Comparison of ENCODE assay signal across 20 mouse cellular contexts in genomic region chr11:33139458-33140110, GRCm38 (mm10). TPM values are rescaled to one million over a fixed set of nuclear protein-coding genes. Genes with fewer than 3 reads are reported as not detected.
DNase-seq lines count a peak whose midpoint lies in the region.
"Had no signal": no experiment of that assay in that cellular context is flagged by ENCODE, and none has a peak within 500 bp of the region (broad histone marks: within the 10 kb centered on the region; RNA-seq: fewer than 3 reads in every experiment).

No protein-coding gene starts in this region.

- 73% methylated on average over 9 of the region's 9 CpGs for WGBS in heart, embryonic 10.5 days

- H3K4me3 ChIP-seq in heart, embryonic 10.5 days = no peak overlapping the region
- H3K4me3 ChIP-seq: embryonic facial prominence, embryonic 13.5 days; forebrain, embryonic 13.5 days; gastrocnemius, adult 2 months had no signal

- no peaks in the 10 kb centered on the region for H3K36me3 ChIP-seq in heart, embryonic 10.5 days
- H3K36me3 ChIP-seq: embryonic facial prominence, embryonic 13.5 days had no signal

- no peak overlapping the region for H3K27ac ChIP-seq in heart, embryonic 10.5 days
- H3K27ac ChIP-seq: embryonic facial prominence, embryonic 13.5 days; forebrain, embryonic 13.5 days; gastrocnemius, adult 2 months had no signal

- intact Hi-C loops in heart, postnatal 10 days (cut with DNase I) = no loop called here

- H3K27me3 ChIP-seq in heart, embryonic 10.5 days (ENCODE audit: insufficient read depth, poor library complexity, severe bottlenecking) = peaks cover 50% of the 10 kb centered on the region
- H3K27me3 ChIP-seq: CH12.LX, Patski had no signal

- peak; percentile 73 for DNase-seq in heart, embryonic 10.5 days (ENCODE audit: low spot score)
- no peak for DNase-seq in heart, postnatal 10 days
- peak; percentile 1 for DNase-seq in right cerebral cortex, postnatal 25 days
- DNase-seq in right cerebral cortex, postnatal 14 days = no peak
- DNase-seq in urinary bladder, postnatal 10 days (ENCODE audit: low spot score) = peak; percentile 6
- no peak for DNase-seq in urinary bladder, postnatal 25 days (ENCODE audit: low spot score)
- DNase-seq in cerebellum, postnatal 10 days = no peak
- DNase-seq: adrenal gland, postnatal 14 days; cerebellum, adult 11-12 months; cerebellum, adult 9-10 months; cerebellum, postnatal 36 days; gastrocnemius, adult 2 months; gastrocnemius, postnatal 25 days; heart, postnatal 14 days had no signal

- no peaks in the 10 kb centered on the region for H3K9me3 ChIP-seq in heart, embryonic 10.5 days
- H3K9me3 ChIP-seq: embryonic facial prominence, embryonic 13.5 days; forebrain, embryonic 13.5 days had no signal

- H3K4me1 ChIP-seq in heart, embryonic 10.5 days = peaks cover 34% of the 10 kb centered on the region

RNA-seq across cellular contexts. Expression of gene Fgf18, which starts 7.6 kb away (rescaled TPM):
- polyA plus RNA-seq in heart, embryonic 10.5 days (2016; fragmentation: Nextera tagmentation; extraction: Ambion mirVana) = 1.1 and 2.6 TPM in 2 replicates
- total RNA-seq in heart, postnatal 10 days (2021) = 1 to 10 TPM; 6.1 to 7.3 TPM
- total RNA-seq: CH12.LX; granulocyte monocyte progenitor cell, adult 5-6 weeks had no signal
- polyA plus RNA-seq: activated CD4-positive, CD25-positive, alpha-beta regulatory T cell, adult 4 months had no signal

RNA-seq across cellular contexts. Expression of gene Npm1, which starts 23.4 kb away (rescaled TPM):
- polyA plus RNA-seq in heart, embryonic 10.5 days (2016; fragmentation: Nextera tagmentation; extraction: Ambion mirVana) = 705 and 1,033 TPM in 2 replicates
- total RNA-seq in heart, postnatal 10 days (2021) = 100 to 1,000 TPM; 202 to 225 TPM

Comparison
In these comparisons a context has a peak if more than half of its experiments do, and no peak if none do; other contexts are left out.
1. DNase-seq: peak in heart, embryonic 10.5 days (single experiment), right cerebral cortex, postnatal 25 days (single experiment) and urinary bladder, postnatal 10 days (single experiment); none in heart, postnatal 10 days (0 of 2), right cerebral cortex, postnatal 14 days (single experiment), urinary bladder, postnatal 25 days (single experiment) and cerebellum, postnatal 10 days (0 of 2).